Mouse (Mus musculus) embryonic facial prominence, embryonic 10.5 days (tissue): Measurements from ENCODE around the gene Rhov. TPM values are rescaled to one million over a fixed set of nuclear protein-coding genes. Genes with fewer than 3 reads are reported as not detected.

Experiments
- polyA plus RNA-seq: library from polyadenylated mRNA; unstranded; fragments of >200 nt; fragmentation: Nextera tagmentation; extraction: Ambion mirVana; gene quantifications from 2 replicates; pipeline ENCODE4 v1.2.1, GENCODE M21; 2016

Rhov gene
- polyA plus RNA-seq, 1 experiment from 2014 or later, result 2.5 TPM

Other genes with a start within 250 kb of the Rhov start
- gene Ccdc32, start 241.9 kb downstream of the Rhov start, polyA plus RNA-seq, result 19.9 and 20.5 TPM in 2 replicates
- gene Rpusd2, start 236.5 kb downstream of the Rhov start, polyA plus RNA-seq, result 7.3 and 8.0 TPM in 2 replicates
- gene Knl1, start 224.2 kb downstream of the Rhov start, polyA plus RNA-seq, result 54.0 and 58.3 TPM in 2 replicates
- 90.9 and 94.1 TPM in 2 replicates for gene Rad51, start 158.5 kb downstream of the Rhov start, polyA plus RNA-seq
- 47.3 and 50.7 TPM in 2 replicates for gene Rmdn3, start 114.2 kb downstream of the Rhov start, polyA plus RNA-seq
- gene Gchfr, start 103.5 kb downstream of the Rhov start, polyA plus RNA-seq, result 5.3 and 6.1 TPM in 2 replicates
- gene Gm14137, start 96.8 kb downstream of the Rhov start, polyA plus RNA-seq, result 0.77 and 1.0 TPM in 2 replicates
- gene Zfyve19, start 62.7 kb downstream of the Rhov start, polyA plus RNA-seq, result 52.9 and 58.5 TPM in 2 replicates
- gene Dnajc17, start 62.5 kb downstream of the Rhov start, polyA plus RNA-seq, result 25.2 and 25.4 TPM in 2 replicates
- 0.20 TPM in 2 replicates for gene Ppp1r14d, start 41.4 kb downstream of the Rhov start, polyA plus RNA-seq
- 11.1 and 11.4 TPM in 2 replicates for gene Spint1, start 33.9 kb downstream of the Rhov start, polyA plus RNA-seq
- gene Vps18, start 17.5 kb upstream of the Rhov start, polyA plus RNA-seq, result 23.1 and 25.1 TPM in 2 replicates
- 4.4 and 4.6 TPM in 2 replicates for gene Dll4, start 54.5 kb upstream of the Rhov start, polyA plus RNA-seq
- 0.90 and 1.1 TPM in 2 replicates for gene Chac1, start 80.0 kb upstream of the Rhov start, polyA plus RNA-seq
- 3.5 and 4.3 TPM in 2 replicates for gene Ino80, start 206.4 kb upstream of the Rhov start, polyA plus RNA-seq